Mouse (Mus musculus): ENCODE measurements around the gene Ncstn.
A peak's percentile ranks its signal among the peaks of the same experiment; 100 is the strongest.

The Ncstn gene

DNA sequence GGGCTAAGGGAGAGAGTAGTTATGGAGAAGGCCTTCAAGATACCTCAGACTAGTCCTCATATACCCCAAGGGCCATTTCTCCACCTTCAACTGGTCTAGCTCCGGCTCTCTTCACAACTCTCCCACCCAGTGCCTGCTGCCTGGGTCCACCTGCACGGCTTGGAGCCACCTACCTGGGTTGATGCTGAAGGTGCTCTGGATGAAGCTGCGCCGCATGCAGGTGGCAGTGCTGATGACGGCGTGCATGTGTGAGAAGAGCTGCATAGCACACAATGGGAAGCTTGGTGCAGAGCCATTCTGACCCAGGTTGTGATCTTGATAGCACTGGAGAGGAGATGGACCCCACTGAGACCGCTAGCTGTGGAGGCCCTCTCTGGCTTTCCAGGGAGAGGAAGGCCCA lies 10.0 kb downstream of the Ncstn start:
- DNase-seq (ENCODE audit: low read depth, low spot score), result no peak

DNA sequence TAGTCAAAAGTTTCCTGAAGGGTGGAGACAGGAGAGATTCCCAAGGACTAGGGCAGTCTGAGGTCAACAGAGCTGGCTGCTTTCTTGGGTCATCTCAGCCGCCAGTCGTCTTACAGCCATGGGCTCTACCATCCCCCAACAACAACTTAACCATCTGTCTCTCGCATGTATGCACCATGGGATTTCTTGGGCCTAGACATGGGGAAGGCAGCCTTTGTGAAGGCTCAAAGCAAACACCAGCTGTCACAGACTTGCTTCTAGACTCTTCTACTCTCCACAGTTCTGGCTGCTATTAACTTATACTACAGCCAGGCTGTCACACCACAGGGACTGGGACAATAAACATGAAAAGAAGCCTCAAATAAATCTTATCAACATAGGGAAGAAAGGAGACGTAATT lies 11.0 kb downstream of the Ncstn start:
- DNase-seq (ENCODE audit: low read depth, low spot score), result no peak

DNA sequence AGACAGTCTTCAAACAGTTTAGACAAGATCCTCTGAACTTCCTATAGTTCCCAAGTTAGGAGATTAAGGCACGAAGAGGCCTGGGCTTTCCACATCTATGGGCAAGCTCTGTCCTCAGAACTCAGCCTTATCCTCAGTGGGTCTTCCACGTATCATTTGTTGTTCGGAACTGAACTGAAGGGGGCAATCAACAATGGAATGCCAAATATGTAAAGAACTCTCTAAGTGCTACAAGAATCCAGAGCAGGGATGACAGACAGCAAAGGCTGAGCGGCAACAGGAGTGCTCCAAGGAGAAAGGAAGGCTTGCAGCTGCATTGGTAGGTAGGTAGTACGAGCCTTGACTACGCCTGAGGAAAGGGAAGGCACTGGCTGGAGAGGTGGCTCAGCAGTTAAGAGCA lies 12.4 kb downstream of the Ncstn start:
- DNase-seq (ENCODE audit: low read depth, low spot score), result no peak

DNA sequence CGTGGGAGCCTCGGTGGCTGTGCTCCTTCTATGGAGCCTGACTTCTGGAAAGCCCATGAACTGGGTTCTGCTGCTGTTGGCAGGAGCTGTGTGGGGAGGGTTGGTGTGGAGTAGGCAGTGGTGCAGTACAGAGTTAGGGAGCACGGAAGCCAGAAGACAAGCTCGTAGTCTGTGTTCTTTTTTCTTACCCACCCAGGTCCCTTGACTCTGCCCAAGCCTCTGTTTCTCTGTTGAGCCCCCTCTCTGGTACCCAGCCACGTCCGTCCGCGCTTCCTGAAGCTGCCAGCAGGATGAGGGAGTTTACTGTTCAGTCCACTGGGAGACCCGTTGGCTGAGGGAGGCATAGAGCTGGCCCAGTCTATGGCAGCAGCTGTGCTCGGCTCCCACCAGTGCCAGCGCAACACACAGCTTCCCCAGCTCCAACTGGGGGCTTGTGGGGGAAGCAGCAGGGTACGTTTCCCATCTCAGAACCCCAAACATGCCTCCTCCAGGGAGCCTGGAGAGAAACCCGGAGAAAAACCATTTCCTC lies 17.9 kb downstream of the Ncstn start:
- DNase-seq (ENCODE audit: low read depth, low spot score), result no peak

DNA sequence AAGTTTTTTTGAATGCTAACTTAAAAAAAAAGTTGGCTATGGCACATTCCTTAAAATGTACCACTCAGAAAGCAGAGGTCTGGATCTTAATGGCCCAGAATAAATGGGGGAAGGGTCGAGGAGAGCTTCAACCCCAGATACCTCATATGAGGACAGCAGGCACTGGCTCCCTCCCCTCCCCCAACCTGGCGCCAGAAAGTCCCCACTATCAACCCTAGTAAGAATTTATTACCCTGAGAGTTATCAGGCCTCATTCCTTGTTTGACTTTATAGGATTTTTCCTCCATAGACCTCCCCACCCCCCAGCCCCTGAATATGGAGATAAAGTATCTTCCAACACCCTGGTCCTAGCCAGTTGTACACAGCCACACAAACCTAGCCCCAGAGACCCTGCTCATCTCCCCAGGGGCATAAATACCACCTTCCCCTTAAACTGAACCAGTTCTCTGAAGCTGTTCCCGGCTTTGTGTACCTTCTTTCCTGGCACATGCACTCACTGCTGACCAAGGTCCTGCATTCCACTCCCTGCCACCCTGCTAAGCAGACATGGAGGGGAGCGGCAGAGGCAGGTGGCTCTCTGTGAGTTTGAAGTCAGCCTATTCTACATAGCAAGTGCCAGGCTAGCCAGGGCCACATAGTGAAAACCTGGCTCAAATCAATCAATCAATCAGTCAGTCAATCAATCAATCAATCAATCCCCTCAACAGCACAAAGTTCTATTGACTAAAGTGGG lies 19.1 kb downstream of the Ncstn start:
- no peak for DNase-seq (ENCODE audit: low read depth, low spot score)

DNA sequence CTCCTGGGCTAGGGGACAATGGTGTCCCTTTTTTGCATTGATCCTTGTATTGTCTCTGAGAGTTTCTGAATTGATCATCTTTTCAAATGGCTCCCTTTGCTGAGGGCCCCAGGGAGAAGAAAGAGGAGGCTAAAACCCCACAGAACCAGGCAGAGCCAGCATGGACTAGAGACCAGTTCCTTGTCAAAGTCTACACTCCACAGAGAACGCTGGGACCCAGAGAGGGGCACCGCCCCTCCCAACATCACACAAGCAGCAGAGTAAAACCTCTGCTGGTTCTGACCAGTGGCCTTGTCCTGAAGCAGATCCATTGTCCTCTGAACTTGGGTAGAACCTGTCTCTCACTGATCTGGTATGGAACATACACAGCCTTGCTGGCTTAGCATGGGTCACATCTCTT lies 20.5 kb downstream of the Ncstn start:
- DNase-seq (ENCODE audit: low read depth, low spot score), result no peak

DNA sequence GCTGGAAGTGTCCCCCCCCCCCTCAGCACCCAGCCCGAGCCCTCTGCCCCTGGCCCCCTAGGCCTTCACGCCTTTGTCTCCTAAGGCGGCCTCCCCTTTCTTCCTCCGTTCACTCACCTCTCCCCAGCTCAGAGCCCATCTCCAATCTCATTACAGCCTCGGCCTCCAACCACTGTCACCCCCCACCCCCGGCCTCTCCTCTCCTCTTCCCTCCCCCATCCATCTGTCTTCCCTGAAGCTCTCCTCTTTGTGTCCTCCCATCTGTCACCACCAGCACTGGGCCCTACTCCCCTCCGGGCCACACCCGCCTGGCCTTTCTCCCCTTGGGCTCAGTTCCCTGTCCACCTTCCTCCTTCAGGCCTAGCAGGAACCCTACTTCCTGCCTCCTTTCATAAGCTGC lies 21.4 kb downstream of the Ncstn start:
- DNase-seq (ENCODE audit: low read depth, low spot score), result no peak

DNA sequence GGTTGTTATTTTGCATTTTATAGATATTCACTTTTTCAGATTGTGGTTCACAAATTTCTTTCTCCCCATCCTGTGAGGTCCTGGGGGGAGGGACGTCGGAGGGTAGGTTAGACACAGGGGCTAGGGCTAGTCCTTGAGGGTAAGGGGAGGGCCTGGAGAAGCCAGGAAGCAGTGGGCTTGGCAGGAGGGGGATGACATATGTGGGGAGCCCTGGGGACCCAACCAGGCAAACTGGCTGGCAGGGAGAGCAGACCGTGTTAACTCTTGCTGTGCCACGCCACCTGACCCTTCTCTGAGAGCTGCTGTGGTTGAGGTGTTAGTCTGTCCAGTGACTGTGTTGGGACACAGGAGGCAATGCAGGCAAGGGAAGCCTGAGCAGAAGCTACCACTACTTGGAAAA lies 21.9 kb downstream of the Ncstn start:
- DNase-seq (ENCODE audit: low read depth, low spot score), result no peak

DNA sequence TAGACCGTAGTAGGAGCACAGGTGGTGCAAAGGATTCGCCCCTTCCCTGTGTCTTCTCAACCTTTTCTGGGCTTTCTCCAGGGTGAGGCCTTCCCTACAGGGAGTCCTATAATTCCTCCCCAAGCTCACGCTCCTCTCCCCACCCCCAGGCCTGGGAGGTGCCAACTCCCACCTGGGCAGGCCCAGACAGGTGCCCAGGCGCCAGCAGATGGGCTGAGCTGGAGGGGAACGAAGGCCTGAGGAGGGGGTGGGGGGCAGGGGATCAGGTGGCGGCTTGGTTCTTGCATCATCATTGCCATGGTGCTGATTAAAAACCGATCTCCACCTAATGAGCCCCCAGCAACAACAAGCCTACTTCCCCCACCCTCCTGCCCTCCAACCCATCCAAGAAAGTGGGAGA lies 23.7 kb downstream of the Ncstn start:
- DNase-seq (ENCODE audit: low read depth, low spot score), result no peak

DNA sequence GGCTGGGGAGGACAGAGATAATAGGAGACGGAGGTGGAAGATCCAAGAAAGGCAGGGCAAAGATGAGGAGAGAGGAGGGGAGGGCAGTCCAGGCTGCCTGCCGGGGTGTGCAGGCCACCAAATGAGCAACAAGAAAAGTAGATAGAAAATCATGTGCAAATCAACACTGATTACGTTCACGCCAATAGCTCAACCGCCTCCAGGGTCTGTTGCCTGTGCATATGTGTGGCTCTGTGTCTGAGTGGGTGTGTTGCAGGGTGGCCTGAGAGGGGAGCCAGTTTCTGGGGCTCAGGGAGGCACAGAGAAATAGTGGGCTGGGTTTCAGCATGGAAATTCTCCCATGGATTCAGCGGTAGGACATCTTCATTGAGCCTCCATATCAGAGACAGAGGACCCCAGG lies 24.3 kb downstream of the Ncstn start:
- no peak for DNase-seq (ENCODE audit: low read depth, low spot score)

DNA sequence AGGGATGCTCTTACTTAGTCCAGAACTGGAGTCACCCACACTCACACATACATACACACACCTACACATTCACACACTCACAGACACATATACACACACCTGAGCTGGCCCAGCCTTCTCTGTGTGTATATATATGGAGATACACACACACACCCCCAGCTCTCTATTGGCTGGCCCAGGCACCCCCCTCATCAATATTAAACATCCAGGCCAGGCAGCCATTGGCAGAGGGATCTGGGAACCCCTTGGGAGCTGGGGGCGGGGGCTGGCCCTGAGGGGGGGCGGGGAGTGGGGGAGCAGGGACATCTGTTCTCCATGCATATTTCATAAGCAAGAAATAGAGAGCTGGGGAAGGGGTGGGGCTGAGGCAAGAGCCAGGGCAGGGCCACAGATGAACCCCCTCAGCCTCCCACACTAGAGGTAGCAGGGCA lies 25.1 kb downstream of the Ncstn start, which contains the start of gene Nhlh1:
TSS of gene Nhlh1 (minus strand) at position 83 of the 431 bp plus-strand sequence.
- DNase-seq (ENCODE audit: low read depth, low spot score), result no peak

DNA sequence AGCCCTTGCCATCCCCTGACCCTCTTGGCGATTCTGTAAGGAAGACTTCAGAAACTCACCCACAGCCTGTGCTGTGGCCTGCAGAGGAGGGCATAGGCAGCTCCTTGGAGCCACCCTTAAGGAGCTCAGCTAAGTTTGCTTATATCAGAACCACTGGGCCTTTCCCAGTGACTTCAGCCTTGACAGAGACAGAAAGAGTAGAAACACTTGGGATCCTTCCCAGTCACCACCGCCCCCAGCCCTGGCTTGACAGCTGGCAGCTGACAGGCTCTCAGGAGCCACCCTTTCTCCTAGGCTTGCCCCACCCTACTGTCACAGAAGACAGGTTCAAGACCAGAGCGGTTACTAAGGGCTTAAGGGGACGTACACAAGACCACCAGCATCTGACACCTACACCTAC lies 26.3 kb downstream of the Ncstn start:
- DNase-seq (ENCODE audit: low read depth, low spot score), result no peak

DNA sequence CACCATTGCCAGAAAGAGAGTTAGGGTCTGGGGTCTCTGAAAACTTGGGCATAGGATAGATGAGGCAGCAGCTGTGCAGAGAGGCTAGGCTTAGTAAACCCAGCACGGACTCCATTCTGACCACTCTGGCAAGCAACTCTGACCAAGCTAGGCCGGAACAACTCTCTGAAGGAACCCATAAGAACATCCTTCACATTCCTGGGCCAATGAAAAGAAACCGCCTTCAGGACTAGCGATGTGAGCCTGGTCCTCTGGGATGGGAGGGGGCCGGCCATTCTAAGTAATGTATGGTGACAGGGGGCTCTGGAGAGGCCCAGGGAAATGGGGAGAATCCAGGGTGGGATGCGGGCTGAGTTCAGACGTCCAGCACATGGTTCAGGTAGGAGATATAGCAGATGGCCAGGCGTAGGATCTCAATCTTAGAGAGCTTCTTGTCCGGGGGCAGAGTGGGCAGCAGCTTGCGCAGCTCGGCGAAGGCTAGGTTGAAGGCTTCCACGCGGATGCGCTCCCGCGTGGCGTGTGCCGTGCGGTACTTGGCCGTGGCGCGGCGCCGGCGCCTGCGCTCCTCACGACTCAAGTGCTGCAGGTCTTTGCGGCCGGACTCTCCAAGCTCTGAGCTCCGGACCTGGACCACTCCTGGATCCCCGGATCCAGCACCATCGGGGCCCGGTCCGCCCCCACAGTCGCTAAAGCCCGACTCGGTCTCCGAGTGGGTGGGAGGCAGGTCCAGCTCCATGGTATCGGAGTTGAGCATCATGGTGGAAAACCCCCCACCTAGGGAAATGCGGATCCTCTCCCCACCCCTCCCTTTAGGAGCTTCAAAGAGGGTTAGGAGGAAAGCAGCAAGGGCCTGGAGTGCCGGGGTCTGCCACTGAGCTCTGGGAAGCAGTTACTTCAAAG lies 28.8 kb downstream of the Ncstn start:
- no peak for DNase-seq (ENCODE audit: low read depth, low spot score)

DNA sequence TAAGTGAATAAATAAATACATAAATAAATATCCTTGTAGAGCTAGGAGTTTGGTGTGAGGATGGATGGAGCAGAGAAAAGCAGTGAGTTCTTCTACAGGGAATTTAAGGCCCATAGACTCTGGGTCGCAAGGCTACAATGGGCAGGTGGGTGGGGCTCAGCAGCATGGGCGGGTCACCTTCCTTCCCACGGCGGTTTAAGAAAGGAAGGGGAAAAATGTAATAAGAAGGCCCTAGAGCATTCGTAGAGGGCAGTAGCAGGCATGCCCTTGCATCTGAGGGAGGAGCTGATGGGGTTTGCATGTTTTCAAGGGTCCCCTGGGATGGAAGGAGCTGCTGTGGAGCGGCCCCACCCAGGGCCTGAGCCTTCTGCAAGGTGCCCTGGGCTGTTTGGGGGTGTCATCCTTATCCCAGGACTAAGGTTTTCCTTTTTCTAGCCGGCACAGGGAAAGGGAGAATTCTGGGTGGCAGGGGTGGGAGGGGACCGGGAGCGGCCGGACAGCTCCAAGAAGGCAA lies 29.8 kb downstream of the Ncstn start:
- DNase-seq (ENCODE audit: low read depth, low spot score), result no peak

DNA sequence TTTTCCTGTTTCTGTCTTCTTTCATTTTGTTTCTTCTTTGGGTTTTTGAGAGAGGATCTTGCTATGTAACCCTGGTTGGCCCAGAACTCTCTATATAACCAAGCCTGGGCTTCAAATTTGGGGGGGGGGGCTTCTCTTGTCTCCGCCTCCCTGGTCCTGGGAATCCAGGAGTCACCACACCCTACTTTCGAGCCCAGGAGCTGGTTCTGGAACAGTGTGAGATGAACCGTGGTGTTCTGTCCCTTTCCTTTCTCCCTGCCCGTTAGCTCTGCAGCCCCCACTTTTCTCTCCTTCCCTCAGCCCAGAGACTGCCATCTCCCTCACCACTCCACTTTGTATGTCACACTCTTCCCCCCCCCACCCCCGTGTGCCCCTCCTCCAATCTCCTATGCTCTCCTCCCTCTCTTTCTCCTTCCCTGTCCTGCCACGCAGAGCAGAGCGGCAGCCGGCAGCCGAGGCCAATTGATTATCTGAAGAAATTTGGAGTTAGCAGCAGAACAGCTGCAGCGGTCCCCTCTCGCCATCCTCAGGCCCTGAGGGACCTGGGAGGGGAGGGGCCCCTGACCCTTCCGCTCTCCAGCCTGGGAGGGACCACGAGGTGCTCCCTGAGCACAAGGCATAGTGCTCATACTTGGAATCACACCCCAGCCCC lies 33.3 kb downstream of the Ncstn start:
- no peak for DNase-seq (ENCODE audit: low read depth, low spot score)

DNA sequence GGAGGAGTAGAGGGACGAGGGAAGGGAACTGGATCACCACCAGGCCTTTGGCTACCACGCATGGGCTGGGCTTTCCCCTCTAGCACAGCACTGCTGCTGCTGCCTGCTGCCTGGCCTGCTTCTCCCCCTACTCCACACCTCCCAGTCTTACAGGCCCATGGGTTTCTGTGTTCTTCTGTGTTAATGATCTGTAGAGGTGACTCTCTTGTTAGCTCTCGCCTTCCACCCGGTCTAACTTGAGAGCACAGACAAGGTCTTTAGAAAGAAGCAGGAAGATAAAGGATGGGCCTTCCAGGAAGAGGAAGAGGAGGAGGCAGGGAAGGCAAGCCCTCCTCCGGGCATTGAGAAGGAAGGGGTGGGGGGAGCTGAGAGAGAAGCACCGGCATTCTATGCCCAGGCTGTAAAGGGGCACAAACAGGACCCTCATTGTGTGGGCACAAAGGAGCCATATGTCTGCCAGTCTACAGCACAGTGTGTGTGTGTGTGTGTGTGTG lies 34.3 kb downstream of the Ncstn start:
- no peak for DNase-seq (ENCODE audit: low read depth, low spot score)

DNA sequence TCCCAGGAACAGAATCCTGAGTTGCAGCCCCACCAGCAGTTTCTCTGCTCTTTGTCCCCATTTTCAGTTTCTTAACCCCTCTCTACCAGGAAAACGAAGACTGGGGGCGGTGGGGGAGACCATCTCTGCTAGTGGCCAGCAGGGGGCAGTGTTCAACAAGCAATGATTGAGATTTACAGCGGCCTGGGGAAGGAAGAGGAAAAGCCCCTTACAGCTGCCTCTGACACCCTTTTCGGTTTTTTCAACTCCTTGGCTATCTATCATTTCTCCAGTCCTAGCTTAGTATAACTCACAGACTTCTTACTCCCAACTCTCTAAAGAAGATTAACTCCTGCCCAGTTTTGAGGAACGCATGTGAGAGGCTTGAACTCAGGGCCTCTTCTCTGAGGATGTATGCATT lies 35.7 kb downstream of the Ncstn start:
- peak; percentile 88 for DNase-seq (ENCODE audit: low read depth, low spot score)

DNA sequence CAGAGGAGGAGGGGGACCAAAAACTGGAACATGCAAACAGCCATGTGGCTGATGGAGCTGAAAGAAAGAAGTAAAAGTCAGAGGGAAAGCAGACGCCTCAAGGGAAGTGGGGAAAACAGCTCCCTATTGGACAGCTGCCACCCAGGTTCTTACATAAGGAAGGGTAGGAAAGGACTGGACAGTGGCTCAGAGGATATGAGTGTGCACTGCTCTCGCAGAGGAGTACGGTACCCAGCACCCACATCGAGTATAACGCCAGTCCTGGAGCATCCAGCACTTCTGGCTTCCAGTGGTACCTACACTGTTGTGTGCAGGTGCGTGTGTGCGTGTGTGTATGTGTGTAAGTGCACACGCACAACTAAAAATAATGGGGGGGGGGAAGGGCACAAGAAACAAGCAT lies 36.2 kb downstream of the Ncstn start:
- no peak for DNase-seq (ENCODE audit: low read depth, low spot score)

DNA sequence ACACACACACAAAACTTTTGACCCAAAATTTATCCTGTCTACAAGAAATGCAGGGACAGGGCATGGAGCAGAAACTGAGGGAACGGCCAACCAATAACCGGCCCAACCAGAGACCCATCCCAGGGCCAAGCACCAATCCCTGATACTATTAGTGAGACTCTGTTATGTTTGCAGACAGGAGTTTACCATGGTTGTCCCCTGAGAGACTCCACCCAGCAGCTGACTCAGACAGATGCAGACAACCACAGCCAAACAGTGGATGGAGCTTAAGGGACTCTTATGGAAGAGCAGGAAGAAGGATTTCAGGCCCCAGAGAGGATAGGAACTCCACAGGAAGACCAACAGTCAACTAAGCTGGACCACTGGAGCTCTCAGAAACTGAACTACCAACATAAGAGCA lies 52.7 kb downstream of the Ncstn start:
- peak; percentile 76 for DNase-seq (ENCODE audit: low read depth, low spot score)

DNA sequence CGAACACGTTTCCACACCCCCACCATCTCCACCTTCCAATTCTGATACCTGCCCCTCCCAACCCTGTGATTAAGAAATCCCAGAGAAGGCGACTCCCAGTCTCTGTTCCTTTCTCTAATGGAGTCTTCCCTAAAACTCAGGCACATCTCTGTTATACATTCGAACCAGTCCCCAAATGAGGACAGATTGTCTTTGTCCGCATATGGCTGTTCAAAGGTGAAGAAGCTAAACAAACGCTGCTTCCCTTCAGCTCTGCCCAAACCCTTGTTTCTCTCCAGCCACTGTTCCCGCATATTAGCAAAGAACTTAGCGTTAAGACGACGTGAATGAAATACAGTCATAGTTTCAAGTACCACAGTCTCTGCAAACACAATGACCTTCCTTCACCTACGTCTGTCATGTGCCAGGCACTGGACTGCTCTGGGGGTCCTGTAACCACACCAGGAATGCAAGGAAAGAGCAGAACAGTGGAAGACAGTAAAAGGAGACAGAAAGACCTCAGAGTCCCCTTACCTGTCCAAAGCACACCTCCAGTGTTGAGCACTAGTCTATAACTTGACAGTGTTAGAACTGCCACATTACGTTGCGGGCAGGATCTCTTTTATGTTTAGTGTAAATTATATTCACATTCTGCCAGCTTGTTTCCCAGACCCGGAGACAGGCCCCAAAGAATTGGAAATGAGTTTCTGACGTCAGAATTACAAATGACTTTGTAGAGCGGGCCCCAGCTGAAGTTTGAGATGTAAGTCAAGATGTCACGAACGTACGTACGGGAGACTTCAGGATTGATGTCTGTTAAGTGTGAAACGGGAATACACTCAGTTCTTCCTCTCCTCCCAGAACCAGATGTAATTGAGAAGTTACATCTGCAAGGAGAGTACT lies 54.0 kb downstream of the Ncstn start, which contains the start of gene Vangl2:
TSS of gene Vangl2 (minus strand) at position 51 of the 882 bp plus-strand sequence.
- no peak for DNase-seq (ENCODE audit: low read depth, low spot score)

DNA sequence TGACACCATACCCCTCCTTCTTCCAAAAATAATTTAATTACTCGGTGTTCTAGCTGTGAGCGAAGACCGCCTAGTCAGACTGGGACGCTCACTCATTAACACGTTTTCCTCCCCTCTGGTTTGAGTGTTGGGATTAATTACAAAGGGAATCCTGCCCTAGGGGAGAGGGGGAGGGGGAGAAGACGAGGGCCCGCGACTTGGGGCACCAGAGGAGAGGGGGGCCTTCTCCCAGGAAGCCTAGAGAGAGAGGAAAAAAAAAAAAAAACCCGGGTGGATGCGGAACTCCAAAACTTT lies 54.8 kb downstream of the Ncstn start:
- no peak for DNase-seq (ENCODE audit: low read depth, low spot score)

All from 3T3-L1 (cell line).